Mouse (Mus musculus) heart, adult 18-20 months (tissue): ENCODE measurements at regions not wholly inside any gene's neighbourhood (a gene's known extent, or its start where the extent isn't known, plus 50 kb on each side); places are given as distances from the start of the nearest gene placed in this dataset.

Source experiments
- DNase-seq, 2 experiments: peaks; one replicate each; pipeline ENCODE4 v3.0.0; 2021 to 2022; ENCODE audit warnings: mixed read lengths in 1 of 2

- DNase-seq: no peak
Observed at GRCm38 (mm10) chr5:141054991-141055390, 54.6 kb upstream of the Card11 start.

- no peak for DNase-seq
Observed at GRCm38 (mm10) chr5:141055596-141056343, 55.4 kb upstream of the Card11 start.

- no peak for DNase-seq
Observed at GRCm38 (mm10) chr5:141058141-141058540, 57.8 kb upstream of the Card11 start.

GRCm38 (mm10) chr5:141058863-141059262 lies 58.5 kb upstream of the Card11 start:
- DNase-seq: no peak

- DNase-seq: no peak
Observed at GRCm38 (mm10) chr5:141062144-141062543, 61.8 kb upstream of the Card11 start.

GRCm38 (mm10) chr5:141067561-141067960 lies 67.2 kb upstream of the Card11 start:
- DNase-seq: no peak

GRCm38 (mm10) chr5:141074457-141074856 lies 74.1 kb upstream of the Card11 start:
- DNase-seq: no peak

GRCm38 (mm10) chr5:141076158-141076557 lies 75.8 kb upstream of the Card11 start:
- no peak for DNase-seq

- DNase-seq: no peak
Observed at GRCm38 (mm10) chr5:141076942-141077341, 76.6 kb upstream of the Card11 start.

GRCm38 (mm10) chr5:141080896-141081295 lies 80.5 kb upstream of the Card11 start:
- DNase-seq: no peak

- DNase-seq: no peak
Observed at GRCm38 (mm10) chr5:141084056-141084730, 83.8 kb upstream of the Card11 start.

GRCm38 (mm10) chr5:141084746-141085145 lies 84.4 kb upstream of the Card11 start:
- peak in 1 of 2 experiments; percentile 8 for DNase-seq

- no peak for DNase-seq
Observed at GRCm38 (mm10) chr5:141091676-141092075, 91.3 kb upstream of the Card11 start.

- peak; percentile 35 to 73 for DNase-seq
Observed at GRCm38 (mm10) chr5:141093641-141094040, 93.3 kb upstream of the Card11 start.

GRCm38 (mm10) chr5:141097878-141098277 lies 97.5 kb upstream of the Card11 start:
- DNase-seq: peak; percentile 28 to 40

- no peak for DNase-seq
Observed at GRCm38 (mm10) chr5:141111666-141112065, 111.3 kb upstream of the Card11 start.

- no peak for DNase-seq
Observed at GRCm38 (mm10) chr5:141115273-141115904, 115.0 kb upstream of the Card11 start.

GRCm38 (mm10) chr5:141115963-141116362 lies 115.6 kb upstream of the Card11 start:
- DNase-seq: peak; percentile 33 to 44

- no peak for DNase-seq
Observed at GRCm38 (mm10) chr5:141125870-141126269, 115.4 kb upstream of the Sdk1 start.

- no peak for DNase-seq
Observed at GRCm38 (mm10) chr5:141126536-141126935, 114.8 kb upstream of the Sdk1 start.

GRCm38 (mm10) chr5:141131036-141131435 lies 110.3 kb upstream of the Sdk1 start:
- DNase-seq: no peak

- no peak for DNase-seq
Observed at GRCm38 (mm10) chr5:141131906-141132305, 109.4 kb upstream of the Sdk1 start.

GRCm38 (mm10) chr5:141136239-141136638 lies 105.1 kb upstream of the Sdk1 start:
- no peak for DNase-seq
